Mouse (Mus musculus) megakaryocyte-erythroid progenitor cell, adult 5 weeks (primary cell): ENCODE measurements around the gene Scgb1b15. TPM values are rescaled to one million over a fixed set of nuclear protein-coding genes. Genes with fewer than 3 reads are reported as not detected.

Experiments
- polyA plus RNA-seq: library from polyadenylated mRNA; stranded (reverse); fragments of >175 nt; gene quantifications from 2 replicates; pipeline ENCODE4 v1.2.3, GENCODE M21; 2012

The Scgb1b15 gene
- polyA plus RNA-seq, result not detected in 2 replicates

DNA sequence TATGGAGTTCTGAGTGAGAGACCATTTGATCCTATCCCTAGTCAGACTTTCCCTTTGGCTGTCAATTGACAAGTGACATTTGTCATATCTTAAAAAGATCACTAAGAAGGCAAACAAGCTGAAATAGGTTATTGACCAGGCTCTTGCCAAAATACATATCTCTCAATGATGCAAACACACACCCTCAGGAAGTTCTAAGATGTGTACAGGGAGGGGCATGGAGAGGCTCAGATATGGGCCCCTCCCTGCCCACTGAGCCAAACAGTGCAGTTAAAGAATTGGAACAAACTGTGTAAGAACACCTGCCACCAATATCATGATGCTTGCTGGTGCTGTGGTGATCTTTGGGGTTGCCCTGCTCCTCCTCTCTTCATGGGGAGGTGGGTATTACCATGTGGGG, at the start of gene Scgb1b15:
Gene Scgb1b15 (plus strand): TSS at position 301 of the 400 bp plus-strand sequence.

GRCm38 (mm10) chr7:32829562-32829961, 6.8 kb upstream of the Scgb1b15 start, which contains the start of gene Scgb2b15:
Gene Scgb2b15 (minus strand): TSS chr7:32829662.

Other genes starting within 250 kb of the Scgb1b15 start
- gene Scgb2b15, start 6.9 kb upstream of the Scgb1b15 start, polyA plus RNA-seq, result not detected in 2 replicates
- not detected in 2 replicates for gene Scgb2b17, start 220.0 kb downstream of the Scgb1b15 start, polyA plus RNA-seq
- gene Scgb1b17, start 226.9 kb downstream of the Scgb1b15 start, polyA plus RNA-seq, result not detected in 2 replicates